Comparison of ENCODE assay signal across 19 mouse cellular contexts in genomic region chr5:46673413-46673812, GRCm38 (mm10).
DNase-seq lines count a peak whose midpoint lies in the region; ATAC-seq and TF ChIP-seq lines count a peak whose summit lies in the region.
"Had no signal": no experiment of that assay in that cellular context is flagged by ENCODE, and none has a peak within 500 bp of the region (broad histone marks: within the 10 kb centered on the region; RNA-seq: fewer than 3 reads in every experiment).

No protein-coding gene starts in this region.

- no peak for TF ChIP-seq CTCF in MEL (IDR thresholded peaks at IDR 0.05 in 2 of 3, conservative IDR thresholded peaks at IDR 0.05 in 1 of 3; ENCODE audit: control insufficient read depth in 1 of 3, insufficient read depth in 1 of 3, low read depth in 2 of 3, low read length in 3 of 3, poor library complexity in 1 of 3, severe bottlenecking in 1 of 3)
- no peak for TF ChIP-seq CTCF in liver, embryonic 14.5 days (IDR thresholded peaks at IDR 0.05; ENCODE audit: low read depth)

- WGBS in liver, embryonic 13.5 days (ENCODE audit: insufficient replicate concordance) = 21% methylated on average over 1 of the region's 1 CpGs
- WGBS in liver, embryonic 14.5 days (ENCODE audit: insufficient replicate concordance) = 3% methylated on average over 1 of the region's 1 CpGs

- no peaks in the 10 kb centered on the region for H3K36me3 ChIP-seq in liver, embryonic 13.5 days
- peaks cover 0 to 42% of the 10 kb centered on the region in 2 experiments; a peak in 2 of 4 replicates for H3K36me3 ChIP-seq in MEL (ENCODE audit: control insufficient read depth in 1 of 2, insufficient read depth in 2 of 2, low read length in 2 of 2)
- no peaks in the 10 kb centered on the region for H3K36me3 ChIP-seq in liver, embryonic 14.5 days (replicated peaks; ENCODE audit: control insufficient read depth, insufficient read depth, low read depth)
- H3K36me3 ChIP-seq: embryonic facial prominence, embryonic 13.5 days; forebrain, embryonic 12.5 days; heart, embryonic 13.5 days; hindbrain, embryonic 15.5 days had no signal

- H3K27me3 ChIP-seq in liver, embryonic 13.5 days = no peaks in the 10 kb centered on the region
- no peaks in the 10 kb centered on the region for H3K27me3 ChIP-seq in MEL (ENCODE audit: control insufficient read depth in 1 of 2, insufficient read depth in 2 of 2, low read length in 2 of 2)
- H3K27me3 ChIP-seq in liver, embryonic 14.5 days (ENCODE audit: control insufficient read depth, insufficient read depth, low read length) = no peaks in the 10 kb centered on the region
- H3K27me3 ChIP-seq: embryonic facial prominence, embryonic 13.5 days; forebrain, embryonic 12.5 days; heart, embryonic 13.5 days; hindbrain, embryonic 15.5 days; Patski had no signal

- H3K9ac ChIP-seq in liver, embryonic 13.5 days = no peak overlapping the region
- no peak overlapping the region for H3K9ac ChIP-seq in MEL (ENCODE audit: control insufficient read depth, low read depth, low read length, poor library complexity, severe bottlenecking)
- H3K9ac ChIP-seq in liver, embryonic 14.5 days (replicated peaks) = no peak overlapping the region
- H3K9ac ChIP-seq: embryonic facial prominence, embryonic 13.5 days; forebrain, embryonic 12.5 days; heart, embryonic 13.5 days; hindbrain, embryonic 15.5 days had no signal

- H3K27ac ChIP-seq in liver, embryonic 13.5 days = no peak overlapping the region
- peak overlapping the region; percentile 90 for H3K27ac ChIP-seq in MEL (ENCODE audit: control insufficient read depth, low read depth, low read length)
- no peak overlapping the region for H3K27ac ChIP-seq in liver, embryonic 14.5 days
- H3K27ac ChIP-seq: embryonic facial prominence, embryonic 13.5 days; forebrain, embryonic 12.5 days; heart, embryonic 13.5 days; hindbrain, embryonic 15.5 days had no signal

- TF ChIP-seq POLR2A in MEL (IDR thresholded peaks at IDR 0.05; ENCODE audit: control insufficient read depth in 1 of 2, insufficient read depth in 1 of 2, low read depth in 1 of 2, low read length in 2 of 2, poor library complexity in 1 of 2) = no peak

- no peaks in the 10 kb centered on the region for H3K79me2 ChIP-seq in MEL (ENCODE audit: control insufficient read depth, insufficient read depth, low read length, poor library complexity)

- H3K9me3 ChIP-seq in liver, embryonic 13.5 days (replicated peaks) = no peaks in the 10 kb centered on the region
- no peaks in the 10 kb centered on the region for H3K9me3 ChIP-seq in MEL (replicated peaks; ENCODE audit: insufficient read depth, low read length)
- no peaks in the 10 kb centered on the region for H3K9me3 ChIP-seq in liver, embryonic 14.5 days (ENCODE audit: control insufficient read depth, low read length)
- H3K9me3 ChIP-seq: embryonic facial prominence, embryonic 13.5 days; forebrain, embryonic 12.5 days; heart, embryonic 13.5 days; hindbrain, embryonic 15.5 days had no signal

- no peak for DNase-seq in liver, embryonic 13.5 days
- no peak for DNase-seq in liver
- DNase-seq in MEL (ENCODE audit: low read depth, low spot score) = peak; percentile 83
- DNase-seq in liver, embryonic 14.5 days (ENCODE audit: low read depth in 3 of 3, low spot score in 3 of 3) = peak in 1 of 3 experiments; percentile 3
- DNase-seq in heart, adult 8-10 months (ENCODE audit: low spot score) = no peak
- DNase-seq in layer of hippocampus, adult 8-10 months (ENCODE audit: low spot score in 2 of 2) = no peak
- DNase-seq: adrenal gland, postnatal 14 days; cerebellum, adult 11-12 months; cerebellum, adult 9-10 months; cerebellum, postnatal 25 days; gastrocnemius, postnatal 14 days; heart, postnatal 36 days had no signal

- no peak overlapping the region for H3K4me2 ChIP-seq in liver, embryonic 13.5 days
- H3K4me2 ChIP-seq in liver, embryonic 14.5 days (ENCODE audit: low read depth) = no peak overlapping the region
- H3K4me2 ChIP-seq: embryonic facial prominence, embryonic 13.5 days; forebrain, embryonic 12.5 days; heart, embryonic 13.5 days; hindbrain, embryonic 15.5 days had no signal

- no peak overlapping the region for H3K4me3 ChIP-seq in liver, embryonic 13.5 days (replicated peaks)
- no peak overlapping the region; a peak in 1 of 4 replicates for H3K4me3 ChIP-seq in MEL (ENCODE audit: control insufficient read depth in 1 of 2, insufficient read depth in 1 of 2, low read depth in 2 of 2, low read length in 2 of 2)
- no peak overlapping the region for H3K4me3 ChIP-seq in liver, embryonic 14.5 days (ENCODE audit: insufficient read depth in 1 of 2, low read depth in 2 of 2, low read length in 2 of 2)
- H3K4me3 ChIP-seq: embryonic facial prominence, embryonic 13.5 days; forebrain, embryonic 12.5 days; heart, embryonic 13.5 days; hindbrain, embryonic 15.5 days had no signal

- ATAC-seq in liver, embryonic 13.5 days (ENCODE audit: low read depth) = 0 out of 2 replicates have a peak, but pooled peaks have one; percentile 34
- ATAC-seq in liver, embryonic 14.5 days (ENCODE audit: insufficient read depth) = no peak
- ATAC-seq: activated CD4-positive, CD25-positive, alpha-beta regulatory T cell, adult 4 months; forebrain, embryonic 16.5 days; Patski had no signal

- no peaks in the 10 kb centered on the region; the same call in none of the 2 replicates for H3K4me1 ChIP-seq in liver, embryonic 13.5 days (replicated peaks)
- H3K4me1 ChIP-seq in MEL (ENCODE audit: control insufficient read depth in 1 of 2, insufficient read depth in 2 of 2, low read length in 2 of 2) = peaks cover 12 to 31% of the 10 kb centered on the region in 2 experiments
- peaks cover 0 to 3% of the 10 kb centered on the region in 2 experiments; a peak in 1 of 4 replicates for H3K4me1 ChIP-seq in liver, embryonic 14.5 days (replicated peaks; ENCODE audit: control insufficient read depth in 2 of 2, insufficient read depth in 2 of 2, low read length in 1 of 2)
- H3K4me1 ChIP-seq: forebrain, embryonic 12.5 days; hindbrain, embryonic 15.5 days had no signal

- no peak for TF ChIP-seq RAD21 in MEL (IDR thresholded peaks at IDR 0.05; ENCODE audit: low read depth, low read length)

- peak; percentile 99 for TF ChIP-seq EP300 in MEL (IDR thresholded peaks at IDR 0.05; ENCODE audit: low read depth in 1 of 2, low read length in 2 of 2)
- TF ChIP-seq EP300 in liver, embryonic 14.5 days (IDR thresholded peaks at IDR 0.05; ENCODE audit: low read depth) = peak; percentile 32; the same call in 1 of the 2 replicates

TF ChIP-seq in MEL, 35 proteins besides CTCF, POLR2A, EP300 and RAD21 (continues in another document):
- peak; percentile 83 for TF ChIP-seq MAFK (IDR thresholded peaks at IDR 0.05; ENCODE audit: borderline replicate concordance, low read depth, low read length)
- peak; percentile 89 for TF ChIP-seq BHLHE40 (IDR thresholded peaks at IDR 0.05; ENCODE audit: borderline replicate concordance, low read depth, low read length)
- peak; percentile 21 for TF ChIP-seq SMC3 (IDR thresholded peaks at IDR 0.05; ENCODE audit: low read depth, low read length)
- peak; percentile 91 for TF ChIP-seq MYB (IDR thresholded peaks at IDR 0.05; ENCODE audit: low read depth, low read length)
- peak; percentile 86 for TF ChIP-seq MYC (IDR thresholded peaks at IDR 0.05; ENCODE audit: low read depth, low read length)
- TF ChIP-seq MEF2A (IDR thresholded peaks at IDR 0.05; ENCODE audit: extremely low read depth, insufficient replicate concordance, low read depth, low read length, poor library complexity, severe bottlenecking) = peak; percentile 88; the same call in 1 of the 2 replicates
- TF ChIP-seq ZNF384 (IDR thresholded peaks at IDR 0.05; ENCODE audit: low read depth, low read length) = peak; percentile 90
- 0 out of 2 replicates have a peak, but pooled peaks have one; percentile 24 for TF ChIP-seq HCFC1 (IDR thresholded peaks at IDR 0.05; ENCODE audit: low read depth, low read length)
- peak; percentile 96 for TF ChIP-seq TCF12 (IDR thresholded peaks at IDR 0.05; ENCODE audit: low read depth, low read length)
- peak; percentile 98 for TF ChIP-seq RCOR1 (IDR thresholded peaks at IDR 0.05; ENCODE audit: low read depth, low read length)
- no peak for TF ChIP-seq ELF1 (IDR thresholded peaks at IDR 0.05; ENCODE audit: low read depth, low read length)
- no peak for TF ChIP-seq E2F4 (IDR thresholded peaks at IDR 0.05; ENCODE audit: borderline replicate concordance, low read depth, low read length)
- peak; percentile 94 for TF ChIP-seq ETS1 (IDR thresholded peaks at IDR 0.05; ENCODE audit: low read depth, low read length)
- no peak for TF ChIP-seq POLR2AphosphoS2 (IDR thresholded peaks at IDR 0.05; ENCODE audit: low read length)
- no peak for TF ChIP-seq TBP (IDR thresholded peaks at IDR 0.05; ENCODE audit: low read depth, low read length)
- no peak for TF ChIP-seq USF2 (IDR thresholded peaks at IDR 0.05; ENCODE audit: borderline replicate concordance in 1 of 2, insufficient read depth in 1 of 2, low read depth in 1 of 2, low read length in 2 of 2)
- no peak; the same call in 1 of the 2 replicates for TF ChIP-seq CHD2 (IDR thresholded peaks at IDR 0.05; ENCODE audit: low read length)
- TF ChIP-seq USF1 (IDR thresholded peaks at IDR 0.05; ENCODE audit: low read depth, low read length) = peak; percentile 75
- TF ChIP-seq ZKSCAN1 (IDR thresholded peaks at IDR 0.05; ENCODE audit: low read depth, low read length) = no peak
- TF ChIP-seq MAX (IDR thresholded peaks at IDR 0.05; ENCODE audit: low read length) = peak; percentile 88
- TF ChIP-seq CHD1 (IDR thresholded peaks at IDR 0.05; ENCODE audit: low read depth, low read length) = no peak
- no peak for TF ChIP-seq GABPA (IDR thresholded peaks at IDR 0.05; ENCODE audit: low read depth, low read length)
- TF ChIP-seq MAZ (IDR thresholded peaks at IDR 0.05; ENCODE audit: low read depth, low read length) = 0 out of 2 replicates have a peak, but pooled peaks have one; percentile 42
- 0 out of 2 replicates have a peak, but pooled peaks have one; percentile 48 for TF ChIP-seq ZMIZ1 (IDR thresholded peaks at IDR 0.05; ENCODE audit: low read depth, low read length)
- TF ChIP-seq SIN3A (IDR thresholded peaks at IDR 0.05; ENCODE audit: low read length) = peak; percentile 94
- TF ChIP-seq GATA1 (IDR thresholded peaks at IDR 0.05; ENCODE audit: low read depth, low read length) = peak; percentile 99
- no peak for TF ChIP-seq NRF1 (IDR thresholded peaks at IDR 0.05; ENCODE audit: insufficient read depth, low read depth, low read length, poor library complexity, severe bottlenecking)
- no peak for TF ChIP-seq UBTF (IDR thresholded peaks at IDR 0.05; ENCODE audit: borderline replicate concordance, insufficient read depth, low read depth, low read length)
- TF ChIP-seq MXI1 (IDR thresholded peaks at IDR 0.05; ENCODE audit: low read depth, low read length) = peak; percentile 85
- TF ChIP-seq ZC3H11A (IDR thresholded peaks at IDR 0.05; ENCODE audit: low read depth, low read length) = no peak; the same call in 1 of the 2 replicates
- peak; percentile 78 for TF ChIP-seq TAL1 (IDR thresholded peaks at IDR 0.05; ENCODE audit: low read length)
